Mouse (Mus musculus): ENCODE results near the gene Gm13889.

DNA sequence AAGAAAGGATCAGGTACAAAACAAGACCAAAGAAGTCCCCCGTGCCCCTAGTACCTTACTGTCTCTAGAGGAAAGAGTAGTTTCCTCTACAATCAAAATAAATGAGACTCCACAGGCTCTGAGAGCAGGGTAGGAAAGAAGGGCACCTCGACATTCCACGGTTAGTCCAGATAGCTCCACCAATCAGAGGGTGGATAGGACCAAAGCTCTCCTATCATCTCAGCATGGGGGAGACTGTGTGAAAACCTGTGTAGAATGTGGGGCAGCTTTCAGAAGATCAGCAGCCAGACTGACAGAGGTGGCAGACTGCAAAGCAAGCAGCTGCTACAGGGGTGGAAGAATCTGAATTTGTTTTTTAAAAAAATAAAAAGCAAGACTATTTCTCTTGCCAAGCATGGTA lies 35.8 kb upstream of the Gm13889 start:
- TF ChIP-seq CTCF (IDR thresholded peaks at IDR 0.05; ENCODE audit: low read depth) = no peak
- no peak for TF ChIP-seq EP300 (IDR thresholded peaks at IDR 0.05; ENCODE audit: low read depth)

Measured in liver, postnatal 0 days (tissue).